Mouse (Mus musculus) megakaryocyte-erythroid progenitor cell, adult 5-6 weeks (primary cell): Measurements from ENCODE around the gene Tmem131. TPM values are rescaled to one million over a fixed set of nuclear protein-coding genes. Genes with fewer than 3 reads are reported as not detected.

Experiments used
- ATAC-seq: replicated peaks from 2 replicates; pipeline ENCODE4 v1.8.0; 2016; ENCODE audit warnings: mild to moderate bottlenecking, inconsistent platforms; ENCODE audit not compliant: severe bottlenecking, poor library complexity, low FRiP score, low TSS enrichment
- total RNA-seq, 2 experiments: library from RNA; stranded (forward) in 1 of 2; stranded (reverse) in 1 of 2; fragments of 200-1000, 215-1000 nt in 1 of 2; fragments of >200 nt in 1 of 2; fragmentation: Nextera tagmentation in 1 of 2; gene quantifications; 2 replicates each; pipeline ENCODE4 v1.2.3; 2014 to 2017

The Tmem131 gene
- 53.5 and 60.2 TPM in 2 replicates for total RNA-seq (2014; fragmentation: Nextera tagmentation)
- 18.3 and 31.5 TPM in 2 replicates for total RNA-seq (2017)

GRCm38 (mm10) chr1:36943653-36944052 lies at the start of gene Tmem131:
TSS of gene Tmem131 (minus strand) at chr1:36943666.
- peak; percentile 84 for ATAC-seq

GRCm38 (mm10) chr1:36988561-36988960 lies 45.1 kb upstream of the Tmem131 start:
- no peak for ATAC-seq

- no peak for ATAC-seq
Measured at GRCm38 (mm10) chr1:36988161-36988560, 44.7 kb upstream of the Tmem131 start.

GRCm38 (mm10) chr1:36987172-36988148 lies 44.0 kb upstream of the Tmem131 start:
- no peak for ATAC-seq

GRCm38 (mm10) chr1:36986396-36987160 lies 43.1 kb upstream of the Tmem131 start:
- ATAC-seq: no peak

- no peak for ATAC-seq
Measured at GRCm38 (mm10) chr1:36985896-36986295, 42.4 kb upstream of the Tmem131 start.

- no peak for ATAC-seq
Measured at GRCm38 (mm10) chr1:36984406-36984805, 40.9 kb upstream of the Tmem131 start.

GRCm38 (mm10) chr1:36983754-36984153 lies 40.3 kb upstream of the Tmem131 start:
- no peak for ATAC-seq

- ATAC-seq: no peak
Measured at GRCm38 (mm10) chr1:36982191-36982961, 38.9 kb upstream of the Tmem131 start.

GRCm38 (mm10) chr1:36976770-36977169 lies 33.3 kb upstream of the Tmem131 start:
- ATAC-seq: no peak

GRCm38 (mm10) chr1:36970918-36971617 lies 27.6 kb upstream of the Tmem131 start:
- ATAC-seq: no peak

GRCm38 (mm10) chr1:36965831-36966230 lies 22.4 kb upstream of the Tmem131 start:
- ATAC-seq: no peak

GRCm38 (mm10) chr1:36962379-36963176 lies 19.1 kb upstream of the Tmem131 start:
- ATAC-seq: no peak

GRCm38 (mm10) chr1:36960509-36961222 lies 17.2 kb upstream of the Tmem131 start:
- ATAC-seq: no peak

GRCm38 (mm10) chr1:36949591-36950184 lies 6.2 kb upstream of the Tmem131 start:
- ATAC-seq: no peak

GRCm38 (mm10) chr1:36947448-36947847 lies 4.0 kb upstream of the Tmem131 start:
- ATAC-seq: no peak

GRCm38 (mm10) chr1:36940381-36940762 lies 3.1 kb downstream of the Tmem131 start:
- ATAC-seq: no peak
